Mouse (Mus musculus) megakaryocyte, embryonic 14.5 days (primary cell): ENCODE measurements around the gene Gabrg3.

Experiments
- FLI1 ChIP-seq: IDR thresholded peaks from 2 replicates; pipeline ENCODE4 v1.6.1; 2012; ENCODE audit warnings: low read length, inconsistent platforms, mixed read lengths
- GATA1 ChIP-seq: IDR thresholded peaks from 3 replicates; pipeline ENCODE4 v1.6.1; 2012; ENCODE audit warnings: mixed read lengths, low read length, inconsistent platforms, borderline replicate concordance

DNA sequence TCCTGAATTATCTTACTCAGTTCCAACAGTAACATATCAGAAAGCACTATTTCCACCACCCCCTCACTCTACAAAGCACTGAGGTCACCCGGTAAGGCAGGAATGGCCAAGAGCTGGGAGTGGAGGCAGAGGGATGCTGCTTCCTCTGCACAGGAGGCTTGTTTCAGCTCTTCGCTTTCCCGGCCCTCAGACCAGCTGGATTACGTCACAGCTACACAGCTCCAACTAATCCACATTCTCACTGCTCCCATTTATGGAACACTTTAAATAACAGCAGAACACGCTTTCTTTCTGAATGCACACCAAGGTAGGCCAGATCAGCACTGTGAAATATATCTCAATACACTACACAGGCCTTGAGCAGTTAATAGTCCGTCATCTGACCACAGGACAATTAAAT, 23.2 kb downstream of the Gabrg3 start:
- TF ChIP-seq GATA1, result no peak
- no peak for TF ChIP-seq FLI1
